Mouse (Mus musculus) MEL (cell line): ENCODE measurements around the gene Dlat.

ENCODE experiments used
- CHD2 ChIP-seq: IDR thresholded peaks from 2 replicates; pipeline ENCODE4 v1.6.1; 2011; ENCODE audit warnings: low read length, improper control_type of control experiment
- CTCF ChIP-seq, 3 experiments: IDR thresholded peaks in 2 of 3; conservative IDR thresholded peaks in 1 of 3; 2 replicates each; pipeline ENCODE4 v1.5.1; 2011 to 2012; ENCODE audit warnings: low read length in 3 of 3, low read depth in 2 of 3, mild to moderate bottlenecking in 2 of 3, improper control_type of control experiment in 1 of 3, inconsistent platforms in 1 of 3, mixed read lengths in 1 of 3, moderate library complexity in 1 of 3; ENCODE audit not compliant: control insufficient read depth in 1 of 3, insufficient read depth in 1 of 3, poor library complexity in 1 of 3, severe bottlenecking in 1 of 3
- EP300 ChIP-seq, 2 experiments: IDR thresholded peaks; 2 replicates each; pipeline ENCODE4 v1.6.1; 2011; ENCODE audit warnings: improper control_type of control experiment in 2 of 2, low read length in 2 of 2, low read depth in 1 of 2, mild to moderate bottlenecking in 1 of 2
- RCOR1 ChIP-seq: IDR thresholded peaks from 2 replicates; pipeline ENCODE4 v1.6.1; 2012; ENCODE audit warnings: low read depth, mild to moderate bottlenecking, inconsistent platforms, low read length, improper control_type of control experiment
- TBP ChIP-seq: IDR thresholded peaks from 2 replicates; pipeline ENCODE4 v1.8.0; 2011; ENCODE audit warnings: low read depth, low read length, improper control_type of control experiment
- TCF12 ChIP-seq: IDR thresholded peaks from 2 replicates; pipeline ENCODE4 v1.6.1; 2014; ENCODE audit warnings: low read depth, mild to moderate bottlenecking, inconsistent platforms, low read length, improper control_type of control experiment, moderate library complexity
- USF2 ChIP-seq, 2 experiments: IDR thresholded peaks; 2 replicates each; pipeline ENCODE4 v1.6.1; 2011 to 2012; ENCODE audit warnings: improper control_type of control experiment in 2 of 2, low read length in 2 of 2, borderline replicate concordance in 1 of 2, inconsistent platforms in 1 of 2, low read depth in 1 of 2, mild to moderate bottlenecking in 1 of 2; ENCODE audit not compliant: insufficient read depth in 1 of 2
- ZC3H11A ChIP-seq: IDR thresholded peaks from 2 replicates; pipeline ENCODE4 v1.6.1; 2012; ENCODE audit warnings: low read depth, mild to moderate bottlenecking, inconsistent platforms, low read length, improper control_type of control experiment

DNA sequence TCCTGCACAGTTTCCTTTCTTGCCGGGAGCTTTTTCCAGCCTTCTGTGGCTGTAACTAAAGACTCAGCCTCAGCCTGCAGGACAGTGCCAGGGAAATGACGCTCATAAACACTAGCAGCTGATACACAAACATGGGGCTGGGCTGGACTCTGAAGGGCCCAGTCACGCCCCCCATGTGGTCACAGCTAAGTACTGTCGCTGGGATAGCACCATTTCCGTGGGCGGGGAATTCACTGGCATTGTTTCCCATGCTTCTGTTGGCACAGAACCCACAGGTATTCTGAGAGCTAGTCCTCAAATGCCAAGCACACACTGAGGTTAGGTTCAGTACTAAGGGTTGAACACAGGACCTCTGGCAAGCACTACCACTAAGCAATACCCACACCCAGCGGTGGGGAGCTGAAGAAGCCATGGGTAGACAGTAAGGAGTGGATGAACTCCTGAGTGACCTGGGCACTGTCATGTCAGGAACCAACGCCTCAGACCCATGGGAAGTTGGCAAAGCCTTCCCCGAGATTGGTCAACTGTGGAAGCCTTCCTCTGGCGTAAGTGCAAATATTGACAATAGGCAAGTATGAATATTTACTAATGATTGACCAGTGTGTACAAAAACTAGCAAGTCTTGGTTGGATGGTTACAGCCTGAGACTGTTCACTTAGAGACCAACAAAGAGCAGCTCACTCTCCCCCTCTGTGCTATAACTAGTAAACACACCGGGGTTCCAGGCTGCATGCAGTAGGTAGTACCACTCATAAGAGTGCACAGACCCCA is 41.5 kb upstream of the Dlat start:
- TF ChIP-seq EP300 (IDR thresholded peaks at IDR 0.05; ENCODE audit: low read depth in 1 of 2, low read length in 2 of 2) (no peak), TBP (no peak), CTCF (IDR thresholded peaks at IDR 0.05 in 2 of 3, conservative IDR thresholded peaks at IDR 0.05 in 1 of 3; ENCODE audit: control insufficient read depth in 1 of 3, insufficient read depth in 1 of 3, low read depth in 2 of 3, low read length in 3 of 3, poor library complexity in 1 of 3, severe bottlenecking in 1 of 3) (no peak), CHD2 (no peak), USF2 (IDR thresholded peaks at IDR 0.05; ENCODE audit: borderline replicate concordance in 1 of 2, insufficient read depth in 1 of 2, low read depth in 1 of 2, low read length in 2 of 2) (no peak), RCOR1 (no peak), ZC3H11A (no peak), TCF12 (no peak)
